Mouse (Mus musculus) ES-Bruce4 (cell line): Measurements from ENCODE around the gene Zfp423.

Experiments
- CTCF ChIP-seq: IDR thresholded peaks from one replicate; pipeline ENCODE4 v1.8.1; 2011; ENCODE audit warnings: low read depth, low read length
- POLR2A ChIP-seq: IDR thresholded peaks from one replicate; pipeline ENCODE4 v1.8.1; 2011; ENCODE audit warnings: low read length; ENCODE audit not compliant: insufficient read depth

DNA sequence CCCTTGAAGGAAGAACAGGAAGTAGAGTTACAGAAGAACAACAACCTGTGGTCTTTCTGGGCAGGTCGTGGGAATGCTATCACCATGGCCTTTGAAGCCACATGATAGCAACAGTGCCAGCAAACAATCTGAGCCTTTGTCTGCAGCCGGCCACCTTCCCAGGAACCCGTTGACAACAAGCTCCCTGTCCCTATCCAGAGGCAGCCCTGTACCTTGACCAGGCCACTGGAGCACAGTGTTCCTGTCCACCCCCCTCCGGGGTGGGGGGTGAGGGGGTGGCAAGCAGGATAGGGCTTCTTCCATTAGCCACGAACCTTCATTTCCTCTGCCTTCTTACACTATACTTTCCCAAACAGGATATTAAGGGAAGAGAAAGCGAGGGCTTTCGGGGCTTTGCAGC is 224.9 kb downstream of the Zfp423 start:
- TF ChIP-seq CTCF (no peak), POLR2A (no peak)
